Mouse (Mus musculus) liver, embryonic 13.5 days (tissue): ENCODE results near the gene Psmb7. TPM values are rescaled to one million over a fixed set of nuclear protein-coding genes. Genes with fewer than 3 reads are reported as not detected.
A peak's percentile ranks its signal among the peaks of the same experiment; 100 is the strongest.

Source experiments
- ATAC-seq: fragments of 200-750 bp; cut with Nextera tagmentation; 2 replicates; pipeline ENCODE4 v1.8.0; 2017; ENCODE audit warnings: low read depth, mild to moderate bottlenecking, moderate number of reproducible peaks, moderate library complexity
- DNase-seq: peaks from one replicate; pipeline ENCODE4 v3.0.0; 2022
- H3K27ac ChIP-seq: fragments of 300-500 bp; sonication (generic); 2 replicates; pipeline ENCODE4 v1.5.1; 2015; ENCODE audit warnings: moderate library complexity, mild to moderate bottlenecking, inconsistent platforms
- H3K27me3 ChIP-seq: fragments of 300-500 bp; sonication (generic); 2 replicates; pipeline ENCODE4 v1.6.1; 2015; ENCODE audit warnings: mild to moderate bottlenecking, inconsistent platforms
- H3K36me3 ChIP-seq: fragments of 300-500 bp; sonication (generic); 2 replicates; pipeline ENCODE4 v1.6.1; 2015; ENCODE audit warnings: mild to moderate bottlenecking, inconsistent platforms
- H3K4me1 ChIP-seq: fragments of 300-500 bp; sonication (generic); replicated peaks from 2 replicates; pipeline ENCODE4 v1.6.1; 2015; ENCODE audit warnings: inconsistent platforms
- H3K4me2 ChIP-seq: fragments of 300-500 bp; sonication (generic); 2 replicates; pipeline ENCODE4 v1.6.1; 2015; ENCODE audit warnings: inconsistent platforms, mild to moderate bottlenecking, moderate library complexity
- H3K4me3 ChIP-seq: fragments of 300-500 bp; sonication (generic); replicated peaks from 2 replicates; pipeline ENCODE4 v1.5.1; 2015; ENCODE audit warnings: mild to moderate bottlenecking, inconsistent platforms
- H3K9ac ChIP-seq: fragments of 300-500 bp; sonication (generic); 2 replicates; pipeline ENCODE4 v1.6.1; 2015; ENCODE audit warnings: mild to moderate bottlenecking, inconsistent platforms
- H3K9me3 ChIP-seq: fragments of 300-500 bp; sonication (generic); replicated peaks from 2 replicates; pipeline ENCODE4 v1.6.1; 2016; ENCODE audit warnings: inconsistent platforms
- WGBS: fragments of 180-500 bp; shearing (Covaris S2); methylation state at CpG from one replicate; pipeline ENCODE4 v1.1.7; 2015; ENCODE audit not compliant: insufficient replicate concordance; 5-methylcytosine and 5-hydroxymethylcytosine counted together
- polyA plus RNA-seq: library from polyadenylated mRNA; unstranded; fragments of >200 nt; fragmentation: Nextera tagmentation; extraction: Ambion mirVana; gene quantifications from 2 replicates; pipeline ENCODE4 v1.2.1, GENCODE M21; 2015

The Psmb7 gene
- polyA plus RNA-seq, 1 experiment from 2014 or later: 213 TPM

DNA sequence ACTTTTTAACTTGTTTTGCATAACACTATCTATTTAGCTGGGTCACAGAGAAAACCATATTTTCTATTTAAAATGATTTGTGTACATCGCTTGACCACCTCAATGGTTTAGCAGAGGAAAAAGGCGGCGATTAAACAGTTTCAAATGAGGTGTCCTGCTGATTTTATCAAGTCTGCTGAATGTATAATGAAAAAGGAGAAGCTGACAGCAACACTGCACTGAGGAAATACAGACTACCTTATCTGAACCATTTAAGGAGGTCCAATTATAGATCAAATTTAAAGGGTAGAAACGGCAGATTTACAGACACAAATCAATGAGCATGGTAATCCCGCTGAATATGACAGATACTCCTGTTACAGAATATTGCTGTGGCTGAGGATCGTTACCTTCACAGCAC, 29.4 kb downstream of the Psmb7 start:
- no peak overlapping the region for H3K27ac ChIP-seq
- ATAC-seq (no peak), DNase-seq (no peak)
- no peak overlapping the region for H3K4me3 ChIP-seq
- no peak overlapping the region for H3K4me2 ChIP-seq
- H3K9me3 ChIP-seq: no peaks in the 10 kb centered on the region
- H3K9ac ChIP-seq: no peak overlapping the region
- 70% methylated on average over 6 of the region's 6 CpGs for WGBS
- peaks cover 19% of the 10 kb centered on the region for H3K4me1 ChIP-seq
- no peaks in the 10 kb centered on the region for H3K27me3 ChIP-seq
- peaks cover 47% of the 10 kb centered on the region for H3K36me3 ChIP-seq

GRCm38 (mm10) chr2:38613576-38613975, 30.3 kb downstream of the Psmb7 start:
- Histone ChIP-seq H3K27me3 (no peaks in the 10 kb centered on the region), H3K4me3 (no peak overlapping the region), H3K4me2 (no peak overlapping the region), H3K9ac (no peak overlapping the region; the same call in 1 of the 2 replicates), H3K9me3 (no peaks in the 10 kb centered on the region), H3K4me1 (peaks cover 19% of the 10 kb centered on the region), H3K36me3 (peaks cover 54% of the 10 kb centered on the region), H3K27ac (no peak overlapping the region; the same call in 1 of the 2 replicates)
- DNase-seq (no peak), ATAC-seq (no peak)
- WGBS: 84% methylated on average over 3 of the region's 3 CpGs

DNA sequence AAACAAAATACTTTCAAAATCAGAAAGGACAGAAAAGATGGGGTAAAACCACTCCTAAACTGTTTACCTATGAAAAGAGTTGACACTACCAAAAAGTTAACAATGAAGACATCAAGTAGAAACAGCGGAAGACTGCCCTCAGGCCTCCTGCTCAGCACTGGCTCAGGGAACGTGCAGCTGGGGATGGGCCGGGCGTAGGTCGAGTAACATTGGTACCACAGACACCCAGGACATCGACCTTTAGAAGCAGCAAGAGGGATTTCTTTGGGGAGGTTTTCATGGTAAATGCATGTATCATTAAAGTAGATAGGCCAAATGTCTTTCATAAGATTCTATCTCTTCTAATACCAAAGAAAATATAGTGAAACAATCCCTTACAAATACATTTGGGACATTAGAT, 31.3 kb downstream of the Psmb7 start:
- whole genome bisulfite sequencing: 90% methylated on average over 6 of the region's 6 CpGs
- ATAC-seq: no peak
- no peak overlapping the region for H3K27ac ChIP-seq
- H3K4me2 ChIP-seq: no peak overlapping the region
- no peak overlapping the region for H3K9ac ChIP-seq
- DNase-seq: no peak
- H3K9me3 ChIP-seq: no peaks in the 10 kb centered on the region
- peaks cover 19% of the 10 kb centered on the region for H3K4me1 ChIP-seq
- no peaks in the 10 kb centered on the region for H3K27me3 ChIP-seq
- H3K36me3 ChIP-seq: peaks cover 51% of the 10 kb centered on the region
- no peak overlapping the region for H3K4me3 ChIP-seq

GRCm38 (mm10) chr2:38610161-38610560, 33.7 kb downstream of the Psmb7 start:
- DNase-seq (no peak), ATAC-seq (no peak)
- Histone ChIP-seq H3K4me2 (no peak overlapping the region), H3K4me1 (peaks cover 14% of the 10 kb centered on the region), H3K36me3 (peaks cover 57% of the 10 kb centered on the region), H3K9ac (no peak overlapping the region), H3K4me3 (no peak overlapping the region), H3K27ac (no peak overlapping the region), H3K27me3 (no peaks in the 10 kb centered on the region), H3K9me3 (no peaks in the 10 kb centered on the region)
- 72% methylated on average over 2 of the region's 2 CpGs for WGBS

DNA sequence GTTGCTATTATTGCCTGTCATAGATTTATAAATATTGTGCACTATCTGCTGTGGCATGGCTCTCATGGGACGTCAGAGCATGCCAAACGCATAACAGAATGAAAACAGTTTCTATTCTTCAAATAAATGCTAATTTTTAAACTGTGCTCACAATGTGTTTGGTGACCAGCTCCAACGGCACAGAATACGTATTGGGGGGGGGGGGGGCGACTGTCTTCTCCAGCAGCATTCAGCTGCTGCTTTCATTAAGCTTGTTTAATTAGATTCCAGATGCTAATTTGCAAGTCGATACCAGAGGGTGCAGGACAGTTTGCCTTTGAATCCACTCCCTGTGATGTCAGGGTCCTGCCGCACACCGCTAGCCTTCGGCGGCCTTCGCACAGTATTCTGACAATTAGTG, 34.6 kb downstream of the Psmb7 start:
- Histone ChIP-seq H3K4me2 (no peak overlapping the region), H3K27ac (no peak overlapping the region), H3K4me1 (peaks cover 14% of the 10 kb centered on the region), H3K27me3 (no peaks in the 10 kb centered on the region), H3K4me3 (no peak overlapping the region), H3K9me3 (no peaks in the 10 kb centered on the region), H3K36me3 (peaks cover 57% of the 10 kb centered on the region), H3K9ac (no peak overlapping the region)
- WGBS: 84% methylated on average over 11 of the region's 11 CpGs
- ATAC-seq (no peak), DNase-seq (no peak)

- DNase-seq (no peak), ATAC-seq (no peak)
- Histone ChIP-seq H3K36me3 (peaks cover 57% of the 10 kb centered on the region), H3K4me2 (no peak overlapping the region), H3K9ac (no peak overlapping the region), H3K27me3 (no peaks in the 10 kb centered on the region), H3K27ac (no peak overlapping the region), H3K4me1 (peaks cover 11% of the 10 kb centered on the region), H3K4me3 (no peak overlapping the region), H3K9me3 (no peaks in the 10 kb centered on the region)
- 84% methylated on average over 5 of the region's 5 CpGs for WGBS
Measured at GRCm38 (mm10) chr2:38608831-38609309, 35.0 kb downstream of the Psmb7 start.

DNA sequence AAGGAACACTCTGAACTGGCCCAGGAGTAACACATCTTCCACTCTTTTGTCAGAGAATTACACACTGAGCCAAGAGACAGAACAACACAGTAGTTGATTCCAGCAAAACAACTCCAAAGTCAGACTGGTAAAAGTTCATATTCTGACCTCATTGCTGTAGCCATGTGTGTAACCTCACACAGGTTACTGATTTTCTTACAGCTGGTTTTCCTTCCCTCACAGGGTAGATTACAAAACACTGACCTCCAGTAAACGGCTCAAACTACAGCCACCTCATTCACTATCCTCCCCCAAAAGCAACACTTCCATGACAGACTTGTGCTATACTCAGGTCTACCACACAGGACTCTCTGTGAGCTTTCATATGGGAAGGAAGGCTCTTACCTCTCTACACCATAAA, 36.2 kb downstream of the Psmb7 start:
- ATAC-seq (no peak), DNase-seq (no peak)
- H3K4me3 ChIP-seq: no peak overlapping the region
- no peaks in the 10 kb centered on the region for H3K27me3 ChIP-seq
- H3K9ac ChIP-seq: no peak overlapping the region
- H3K27ac ChIP-seq: no peak overlapping the region
- 65% methylated on average over 1 of the region's 1 CpGs for WGBS
- H3K4me2 ChIP-seq: no peak overlapping the region
- H3K9me3 ChIP-seq: no peaks in the 10 kb centered on the region
- 0 out of 2 replicates have a peak, but pooled peaks cover 3% of the 10 kb centered on the region for H3K4me1 ChIP-seq
- peaks cover 46% of the 10 kb centered on the region for H3K36me3 ChIP-seq

- H3K4me3 ChIP-seq: no peak overlapping the region
- H3K27me3 ChIP-seq: no peaks in the 10 kb centered on the region
- no peak overlapping the region for H3K27ac ChIP-seq
- no peak overlapping the region for H3K9ac ChIP-seq
- peaks cover 17% of the 10 kb centered on the region for H3K4me1 ChIP-seq
- no peaks in the 10 kb centered on the region for H3K9me3 ChIP-seq
- DNase-seq (no peak), ATAC-seq (no peak)
- peaks cover 8% of the 10 kb centered on the region; the same call in 1 of the 2 replicates for H3K36me3 ChIP-seq
- H3K4me2 ChIP-seq: no peak overlapping the region
Measured at GRCm38 (mm10) chr2:38600842-38601241, 43.0 kb downstream of the Psmb7 start.

GRCm38 (mm10) chr2:38598395-38598794, 45.5 kb downstream of the Psmb7 start:
- no peak overlapping the region for H3K4me3 ChIP-seq
- H3K4me1 ChIP-seq: peaks cover 21% of the 10 kb centered on the region
- no peak for DNase-seq
- H3K36me3 ChIP-seq: peaks cover 8% of the 10 kb centered on the region; the same call in 1 of the 2 replicates
- no peak overlapping the region for H3K4me2 ChIP-seq
- H3K27ac ChIP-seq: no peak overlapping the region
- H3K9me3 ChIP-seq: no peaks in the 10 kb centered on the region
- no peak for ATAC-seq
- no peaks in the 10 kb centered on the region for H3K27me3 ChIP-seq
- H3K9ac ChIP-seq: no peak overlapping the region
- 86% methylated on average over 2 of the region's 2 CpGs for WGBS

DNA sequence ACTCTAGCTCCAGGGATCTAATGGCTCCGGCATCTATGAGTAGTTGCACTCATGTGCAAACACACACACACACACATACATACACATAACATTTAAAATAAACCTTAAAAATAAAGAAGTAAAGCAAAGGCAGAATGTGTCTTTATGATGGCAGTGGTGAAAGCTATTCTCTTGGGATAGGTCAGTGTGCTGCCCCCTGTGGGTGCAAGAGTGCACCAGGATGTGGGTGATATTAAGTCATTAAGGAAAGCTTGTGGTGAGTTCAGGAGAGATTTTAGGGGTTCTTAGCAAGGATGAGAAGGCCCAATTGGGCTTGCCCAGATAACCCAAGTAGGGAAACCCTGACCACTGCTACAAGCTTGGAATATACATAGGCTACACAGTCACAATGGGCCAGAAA, 46.0 kb downstream of the Psmb7 start:
- H3K9ac ChIP-seq: no peak overlapping the region
- H3K4me1 ChIP-seq: peaks cover 21% of the 10 kb centered on the region
- peaks cover 8% of the 10 kb centered on the region; the same call in 1 of the 2 replicates for H3K36me3 ChIP-seq
- H3K9me3 ChIP-seq: no peaks in the 10 kb centered on the region
- WGBS: 92% methylated on average over 1 of the region's 1 CpGs
- H3K4me3 ChIP-seq: no peak overlapping the region
- DNase-seq: no peak
- no peak overlapping the region for H3K4me2 ChIP-seq
- H3K27me3 ChIP-seq: no peaks in the 10 kb centered on the region
- H3K27ac ChIP-seq: no peak overlapping the region
- ATAC-seq: no peak

- no peak for DNase-seq
- Histone ChIP-seq H3K4me1 (peaks cover 29% of the 10 kb centered on the region), H3K27me3 (no peaks in the 10 kb centered on the region), H3K4me2 (no peak overlapping the region), H3K4me3 (no peak overlapping the region), H3K9ac (no peak overlapping the region), H3K27ac (no peak overlapping the region), H3K36me3 (peaks cover 11% of the 10 kb centered on the region), H3K9me3 (no peaks in the 10 kb centered on the region)
- ATAC-seq: no peak
- WGBS: 87% methylated on average over 7 of the region's 7 CpGs
Measured at GRCm38 (mm10) chr2:38594874-38595273, 49.0 kb downstream of the Psmb7 start.

GRCm38 (mm10) chr2:38591751-38592459, 52.0 kb downstream of the Psmb7 start:
- H3K4me1 ChIP-seq: peaks cover 21% of the 10 kb centered on the region
- DNase-seq (no peak), ATAC-seq (no peak)
- no peak overlapping the region for H3K4me3 ChIP-seq
- H3K36me3 ChIP-seq: peaks cover 41% of the 10 kb centered on the region
- no peak overlapping the region for H3K4me2 ChIP-seq
- no peaks in the 10 kb centered on the region for H3K27me3 ChIP-seq
- 0 out of 2 replicates have a peak overlapping the region, but pooled peaks have one; percentile 50 for H3K27ac ChIP-seq
- 68% methylated on average over 6 of the region's 6 CpGs for WGBS
- no peak overlapping the region for H3K9ac ChIP-seq
- H3K9me3 ChIP-seq: no peaks in the 10 kb centered on the region
